Mouse (Mus musculus) ES-Bruce4 (cell line): ENCODE measurements around the gene Pecr.

ENCODE experiments used
- CTCF ChIP-seq: IDR thresholded peaks from one replicate; pipeline ENCODE4 v1.8.1; 2011; ENCODE audit warnings: low read depth, low read length
- EP300 ChIP-seq: IDR thresholded peaks from 2 replicates; pipeline ENCODE4 v1.6.1; 2011; ENCODE audit warnings: low read depth, low read length; ENCODE audit not compliant: insufficient read depth
- POLR2A ChIP-seq: IDR thresholded peaks from one replicate; pipeline ENCODE4 v1.8.1; 2011; ENCODE audit warnings: low read length; ENCODE audit not compliant: insufficient read depth

GRCm38 (mm10) chr1:72323248-72323647 is 39.1 kb upstream of the Pecr start:
- TF ChIP-seq CTCF = no peak
- TF ChIP-seq EP300 = no peak
- no peak for TF ChIP-seq POLR2A
